Mouse (Mus musculus) frontal cortex, adult (tissue): ENCODE results near the gene Acads.
"Not testable (repeated sequence)": the region's sequence is repeated elsewhere in the genome, so short reads cannot be mapped to it uniquely, and the experiment has no call there.

Experiments
- ATAC-seq: cut with Nextera tagmentation; 2 replicates; pipeline ENCODE4 v1.9.2; 2017; ENCODE audit warnings: mild to moderate bottlenecking, moderate library complexity, mixed read lengths; ENCODE audit not compliant: low TSS enrichment

Gene Acads

GRCm38 (mm10) chr5:115125211-115125871 is 6.2 kb upstream of the Acads start:
- peak; percentile 71 for ATAC-seq

GRCm38 (mm10) chr5:115124690-115125089 is 5.5 kb upstream of the Acads start:
- ATAC-seq = no peak

GRCm38 (mm10) chr5:115120978-115121377 is 1.8 kb upstream of the Acads start:
- ATAC-seq = no peak

- no peak for ATAC-seq
Observed at GRCm38 (mm10) chr5:115117467-115117866, 1.7 kb downstream of the Acads start.

GRCm38 (mm10) chr5:115116426-115116825 is 2.7 kb downstream of the Acads start:
- ATAC-seq = no peak

GRCm38 (mm10) chr5:115114501-115114900 is 4.6 kb downstream of the Acads start:
- ATAC-seq = no peak

GRCm38 (mm10) chr5:115113244-115113643 is 5.9 kb downstream of the Acads start:
- no peak for ATAC-seq

GRCm38 (mm10) chr5:115111156-115111555 is 8.0 kb downstream of the Acads start:
- no peak for ATAC-seq

- not testable (repeated sequence) for ATAC-seq
Observed at GRCm38 (mm10) chr5:115103253-115103652, 15.9 kb downstream of the Acads start.

GRCm38 (mm10) chr5:115102231-115102630 is 16.9 kb downstream of the Acads start:
- ATAC-seq = no peak

- no peak for ATAC-seq
Observed at GRCm38 (mm10) chr5:115100473-115100872, 18.7 kb downstream of the Acads start.

GRCm38 (mm10) chr5:115099991-115100390 is 19.2 kb downstream of the Acads start:
- ATAC-seq = no peak

- ATAC-seq = no peak
Observed at GRCm38 (mm10) chr5:115099530-115099929, 19.6 kb downstream of the Acads start.

GRCm38 (mm10) chr5:115098195-115098594 is 21.0 kb downstream of the Acads start, which contains the start of gene Gm10401:
TSS of gene Gm10401 (minus strand) at chr5:115098295.
- ATAC-seq = no peak

- no peak for ATAC-seq
Observed at GRCm38 (mm10) chr5:115091776-115092175, 27.4 kb downstream of the Acads start.

GRCm38 (mm10) chr5:115091015-115091414 is 28.1 kb downstream of the Acads start:
- ATAC-seq = no peak

GRCm38 (mm10) chr5:115089592-115090268 is 29.4 kb downstream of the Acads start:
- no peak for ATAC-seq

GRCm38 (mm10) chr5:115085675-115086074 is 33.5 kb downstream of the Acads start:
- no peak for ATAC-seq

- ATAC-seq = no peak
Observed at GRCm38 (mm10) chr5:115083492-115083891, 35.7 kb downstream of the Acads start.

- ATAC-seq = no peak
Observed at GRCm38 (mm10) chr5:115081636-115082035, 37.5 kb downstream of the Acads start.

- no peak for ATAC-seq
Observed at GRCm38 (mm10) chr5:115076144-115076901, 42.8 kb downstream of the Acads start.

GRCm38 (mm10) chr5:115074749-115075148 is 44.4 kb downstream of the Acads start:
- ATAC-seq = no peak

- not testable (repeated sequence) for ATAC-seq
Observed at GRCm38 (mm10) chr5:115073306-115073705, 45.8 kb downstream of the Acads start.
